Mouse (Mus musculus): ENCODE measurements around the gene Terf2.

GRCm38 (mm10) chr8:107123063-107123614, 26.8 kb upstream of the Terf2 start:
- TF ChIP-seq POLR2A (IDR thresholded peaks at IDR 0.05; ENCODE audit: low read depth, low read length): no peak
- TF ChIP-seq CTCF (IDR thresholded peaks at IDR 0.05; ENCODE audit: borderline replicate concordance, insufficient read depth, low read length): no peak
